Mouse (Mus musculus): Measurements from ENCODE around the gene Erich3.
"Not testable (repeated sequence)": the region's sequence is repeated elsewhere in the genome, so short reads cannot be mapped to it uniquely, and the experiment has no call there.

The Erich3 gene

GRCm38 (mm10) chr3:154663545-154663944, at the start of gene Erich3:
Erich3 (plus strand) TSS chr3:154663859.
- DNase-seq: no peak

GRCm38 (mm10) chr3:154614771-154615170, 48.9 kb upstream of the Erich3 start:
- DNase-seq: no peak

GRCm38 (mm10) chr3:154615304-154615703, 48.4 kb upstream of the Erich3 start:
- no peak for DNase-seq

GRCm38 (mm10) chr3:154616106-154616505, 47.6 kb upstream of the Erich3 start:
- DNase-seq: no peak

- DNase-seq: no peak
Measured at GRCm38 (mm10) chr3:154628284-154628683, 35.4 kb upstream of the Erich3 start.

- not testable (repeated sequence) for DNase-seq
Measured at GRCm38 (mm10) chr3:154631281-154631680, 32.4 kb upstream of the Erich3 start.

- no peak for DNase-seq
Measured at GRCm38 (mm10) chr3:154633091-154633490, 30.6 kb upstream of the Erich3 start.

GRCm38 (mm10) chr3:154646638-154647442, 16.8 kb upstream of the Erich3 start:
- DNase-seq: no peak

- DNase-seq: no peak
Measured at GRCm38 (mm10) chr3:154647443-154647780, 16.2 kb upstream of the Erich3 start.

GRCm38 (mm10) chr3:154649411-154650285, 14.0 kb upstream of the Erich3 start:
- no peak for DNase-seq

- DNase-seq: no peak
Measured at GRCm38 (mm10) chr3:154651192-154651821, 12.4 kb upstream of the Erich3 start.

- DNase-seq: no peak
Measured at GRCm38 (mm10) chr3:154652581-154653420, 10.9 kb upstream of the Erich3 start.

GRCm38 (mm10) chr3:154653454-154653853, 10.2 kb upstream of the Erich3 start:
- DNase-seq: no peak

GRCm38 (mm10) chr3:154654284-154654683, 9.4 kb upstream of the Erich3 start:
- no peak for DNase-seq

GRCm38 (mm10) chr3:154654901-154655300, 8.8 kb upstream of the Erich3 start:
- no peak for DNase-seq

- no peak for DNase-seq
Measured at GRCm38 (mm10) chr3:154655711-154656110, 7.9 kb upstream of the Erich3 start.

- DNase-seq: no peak
Measured at GRCm38 (mm10) chr3:154663976-154664581, 420 bp downstream of the Erich3 start.

- DNase-seq: no peak
Measured at GRCm38 (mm10) chr3:154664636-154665035, 977 bp downstream of the Erich3 start.

GRCm38 (mm10) chr3:154668485-154668884, 4.8 kb downstream of the Erich3 start:
- no peak for DNase-seq

- DNase-seq: no peak
Measured at GRCm38 (mm10) chr3:154670584-154670983, 6.9 kb downstream of the Erich3 start.

- no peak for DNase-seq
Measured at GRCm38 (mm10) chr3:154671013-154671412, 7.4 kb downstream of the Erich3 start.

- DNase-seq: no peak
Measured at GRCm38 (mm10) chr3:154673326-154673725, 9.7 kb downstream of the Erich3 start.
